Mouse (Mus musculus): ENCODE results near the gene Slc6a1. TPM values are rescaled to one million over a fixed set of nuclear protein-coding genes. Genes with fewer than 3 reads are reported as not detected.
"Not testable (repeated sequence)": the region's sequence is repeated elsewhere in the genome, so short reads cannot be mapped to it uniquely, and the experiment has no call there.

Gene Slc6a1
- polyA plus RNA-seq, 1 experiment from 2014 or later = not detected

DNA sequence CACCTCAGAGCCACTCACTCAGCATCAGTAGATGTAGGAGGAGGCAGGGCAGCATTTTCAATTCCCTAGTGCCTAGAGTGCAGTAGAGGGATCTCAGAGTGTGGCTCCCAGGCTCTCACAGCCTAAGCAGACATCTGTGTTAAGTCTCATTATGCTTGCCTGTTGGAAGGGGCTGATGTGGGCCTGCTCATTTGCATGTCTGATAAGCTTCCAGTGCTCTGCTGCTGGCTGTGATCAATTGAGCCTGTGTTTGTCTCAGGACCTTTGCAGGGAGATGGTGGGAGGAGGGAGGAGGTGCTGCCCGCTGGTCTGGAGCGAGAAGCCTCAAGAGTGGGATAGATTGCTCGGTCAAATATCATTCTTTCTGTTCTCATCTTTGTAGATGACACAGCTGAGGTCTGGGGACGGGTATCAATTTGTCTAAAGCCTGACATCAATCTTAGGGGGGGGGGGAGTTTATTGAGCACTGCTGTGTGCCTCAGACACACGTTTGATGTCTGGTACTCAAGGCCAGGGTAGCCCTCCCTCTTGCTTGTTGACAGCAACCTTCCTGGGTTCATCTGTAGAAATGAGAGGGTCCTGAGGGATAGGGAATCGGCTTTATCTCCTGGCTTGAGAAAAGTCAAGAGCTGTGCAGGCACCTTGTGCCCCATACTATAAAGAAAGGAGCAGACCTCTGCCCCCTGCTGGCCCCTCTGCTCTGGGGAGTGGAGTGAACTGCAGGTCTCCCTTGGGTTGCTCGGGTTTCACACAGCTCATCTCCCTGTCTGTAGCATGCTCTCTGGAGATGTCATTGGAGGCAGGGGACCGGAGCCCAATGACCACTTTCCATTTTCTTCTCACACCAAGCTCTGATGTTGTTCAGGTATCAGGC lies 47.4 kb downstream of the Slc6a1 start:
- 42% methylated on average over 8 of the region's 8 CpGs for WGBS
- Histone ChIP-seq H3K9ac (replicated peaks) (no peak overlapping the region), H3K4me3 (replicated peaks) (no peak overlapping the region), H3K4me2 (no peak overlapping the region), H3K36me3 (no peaks in the 10 kb centered on the region), H3K27ac (no peak overlapping the region), H3K27me3 (peaks cover 27% of the 10 kb centered on the region), H3K4me1 (replicated peaks) (no peaks in the 10 kb centered on the region), H3K9me3 (no peaks in the 10 kb centered on the region)
- no peak for ATAC-seq (ENCODE audit: insufficient number of reproducible peaks, insufficient read depth, low FRiP score, low TSS enrichment, low read depth)

DNA sequence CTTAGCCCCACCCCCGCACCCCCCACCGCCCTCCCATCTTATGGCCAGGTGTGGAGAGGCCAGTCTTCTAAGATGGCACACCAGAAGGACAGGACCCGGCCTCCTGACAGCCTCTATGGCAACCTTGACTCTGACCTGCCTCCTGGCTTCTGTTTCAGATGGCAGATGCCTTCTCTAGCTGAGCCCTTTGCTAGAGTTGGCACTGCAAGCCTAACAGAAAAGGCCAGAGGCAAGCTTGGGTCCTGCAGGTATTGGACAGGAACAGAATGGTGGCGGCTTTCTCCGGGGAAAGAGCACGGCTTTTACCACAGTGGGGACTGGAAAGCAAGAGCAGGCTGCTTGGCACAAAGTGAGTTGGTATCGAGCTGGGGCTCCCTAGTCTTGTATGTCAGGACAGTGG lies 49.5 kb downstream of the Slc6a1 start:
- no peak overlapping the region for H3K27ac ChIP-seq
- H3K27me3 ChIP-seq = peaks cover 31% of the 10 kb centered on the region
- H3K36me3 ChIP-seq = no peaks in the 10 kb centered on the region
- no peak overlapping the region for H3K4me2 ChIP-seq
- no peaks in the 10 kb centered on the region for H3K9me3 ChIP-seq
- no peak overlapping the region for H3K4me3 ChIP-seq (replicated peaks)
- no peak overlapping the region for H3K9ac ChIP-seq (replicated peaks)
- 90% methylated on average over 7 of the region's 7 CpGs for WGBS
- no peak for ATAC-seq (ENCODE audit: insufficient number of reproducible peaks, insufficient read depth, low FRiP score, low TSS enrichment, low read depth)
- peaks cover 16% of the 10 kb centered on the region for H3K4me1 ChIP-seq (replicated peaks)

DNA sequence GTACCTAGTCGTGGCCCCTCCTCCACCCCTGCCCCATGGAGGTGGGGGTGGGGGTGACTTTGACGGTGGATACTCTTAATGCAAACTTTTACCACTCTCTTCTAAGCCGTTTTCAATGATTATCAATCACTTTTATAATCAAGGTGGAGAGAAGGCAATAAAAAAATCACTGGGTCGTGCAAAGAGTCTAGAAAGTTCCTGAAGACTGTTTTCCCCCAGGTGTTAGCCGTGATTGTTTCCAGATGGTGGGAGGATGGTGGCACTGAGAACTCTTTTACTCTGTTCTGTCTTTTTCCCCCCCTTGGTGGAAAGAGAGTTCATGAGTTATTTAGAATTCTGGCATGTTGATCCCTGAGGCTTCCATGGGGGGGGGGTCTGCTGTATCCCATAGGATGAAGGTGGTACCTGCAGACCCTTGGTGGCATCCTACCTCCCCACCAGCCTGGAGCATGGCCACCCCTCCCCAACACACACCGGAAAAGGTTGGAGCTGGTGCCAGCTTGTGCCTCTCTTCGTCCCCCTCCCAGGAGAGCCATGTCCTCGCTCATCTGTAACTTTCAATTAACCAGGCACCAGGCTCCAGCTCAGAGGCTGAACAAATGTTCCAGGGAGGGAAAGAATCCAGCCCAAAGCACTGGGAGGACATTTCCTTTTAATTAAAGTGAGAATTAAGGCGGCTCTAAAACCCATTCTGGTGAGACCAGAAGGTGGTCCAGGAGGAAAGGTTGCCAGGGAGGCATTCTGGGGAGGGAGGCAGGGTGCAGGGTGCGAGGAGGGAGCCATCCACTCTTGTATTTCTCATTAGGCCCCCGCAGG lies 53.9 kb downstream of the Slc6a1 start:
- H3K36me3 ChIP-seq = no peaks in the 10 kb centered on the region
- peaks cover 20% of the 10 kb centered on the region for H3K4me1 ChIP-seq (replicated peaks)
- no peak; the same call in 1 of the 2 replicates for ATAC-seq (ENCODE audit: insufficient number of reproducible peaks, insufficient read depth, low FRiP score, low TSS enrichment, low read depth)
- H3K27ac ChIP-seq = 0 out of 2 replicates have a peak overlapping the region, but pooled peaks have one; percentile 20
- H3K27me3 ChIP-seq = peaks cover 58% of the 10 kb centered on the region
- 17% methylated on average over 11 of the region's 11 CpGs for WGBS
- H3K4me2 ChIP-seq = peak overlapping the region; percentile 16
- H3K9ac ChIP-seq (replicated peaks) = no peak overlapping the region
- H3K4me3 ChIP-seq (replicated peaks) = no peak overlapping the region
- H3K9me3 ChIP-seq = no peaks in the 10 kb centered on the region

GRCm38 (mm10) chr6:114336944-114337215 lies 54.4 kb downstream of the Slc6a1 start:
- ATAC-seq (ENCODE audit: insufficient number of reproducible peaks, insufficient read depth, low FRiP score, low TSS enrichment, low read depth) = no peak
- no peak overlapping the region for H3K9ac ChIP-seq (replicated peaks)
- H3K27ac ChIP-seq = 0 out of 2 replicates have a peak overlapping the region, but pooled peaks have one; percentile 20
- WGBS = 32% methylated on average over 1 of the region's 1 CpGs
- peaks cover 53% of the 10 kb centered on the region for H3K27me3 ChIP-seq
- no peaks in the 10 kb centered on the region for H3K9me3 ChIP-seq
- no peaks in the 10 kb centered on the region for H3K36me3 ChIP-seq
- H3K4me1 ChIP-seq (replicated peaks) = peaks cover 20% of the 10 kb centered on the region
- H3K4me2 ChIP-seq = no peak overlapping the region
- H3K4me3 ChIP-seq (replicated peaks) = no peak overlapping the region

DNA sequence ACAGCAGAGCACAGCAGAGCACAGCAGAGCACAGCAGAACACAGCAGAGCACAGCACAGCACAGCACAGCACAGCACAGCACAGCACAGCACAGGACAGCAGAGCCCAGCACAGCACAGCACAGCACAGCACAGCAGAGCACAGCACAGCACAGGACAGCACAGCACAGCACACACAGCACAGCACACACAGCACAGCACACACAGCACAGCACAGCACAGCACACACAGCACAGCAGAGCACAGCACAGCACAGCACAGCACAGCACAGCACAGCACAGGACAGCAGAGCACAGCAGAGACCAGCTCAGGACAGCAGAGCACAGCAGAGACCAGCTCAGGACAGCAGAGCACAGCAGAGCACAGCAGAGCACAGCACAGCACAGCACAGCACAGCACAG lies 58.9 kb downstream of the Slc6a1 start:
- not testable (repeated sequence) for ATAC-seq (ENCODE audit: insufficient number of reproducible peaks, insufficient read depth, low FRiP score, low TSS enrichment, low read depth)

GRCm38 (mm10) chr6:114343740-114344139 lies 61.3 kb downstream of the Slc6a1 start:
- H3K4me2 ChIP-seq = no peak overlapping the region
- no peak overlapping the region for H3K27ac ChIP-seq
- H3K4me3 ChIP-seq (replicated peaks) = no peak overlapping the region
- no peaks in the 10 kb centered on the region for H3K36me3 ChIP-seq
- H3K9me3 ChIP-seq = no peaks in the 10 kb centered on the region
- no peak overlapping the region for H3K9ac ChIP-seq (replicated peaks)
- WGBS = 19% methylated on average over 3 of the region's 3 CpGs
- H3K4me1 ChIP-seq (replicated peaks) = no peaks in the 10 kb centered on the region
- H3K27me3 ChIP-seq = peaks cover 60% of the 10 kb centered on the region
- no peak for ATAC-seq (ENCODE audit: insufficient number of reproducible peaks, insufficient read depth, low FRiP score, low TSS enrichment, low read depth)

More for the DNA sequence above, 58.9 kb downstream of the Slc6a1 start:
- not testable (repeated sequence) for H3K4me2 ChIP-seq; H3K4me3 ChIP-seq (replicated peaks); H3K36me3 ChIP-seq; H3K9me3 ChIP-seq; H3K9ac ChIP-seq (replicated peaks); H3K27ac ChIP-seq
- peaks cover 60% of the 10 kb centered on the region for H3K27me3 ChIP-seq
- peaks cover 10% of the 10 kb centered on the region for H3K4me1 ChIP-seq (replicated peaks)

DNA sequence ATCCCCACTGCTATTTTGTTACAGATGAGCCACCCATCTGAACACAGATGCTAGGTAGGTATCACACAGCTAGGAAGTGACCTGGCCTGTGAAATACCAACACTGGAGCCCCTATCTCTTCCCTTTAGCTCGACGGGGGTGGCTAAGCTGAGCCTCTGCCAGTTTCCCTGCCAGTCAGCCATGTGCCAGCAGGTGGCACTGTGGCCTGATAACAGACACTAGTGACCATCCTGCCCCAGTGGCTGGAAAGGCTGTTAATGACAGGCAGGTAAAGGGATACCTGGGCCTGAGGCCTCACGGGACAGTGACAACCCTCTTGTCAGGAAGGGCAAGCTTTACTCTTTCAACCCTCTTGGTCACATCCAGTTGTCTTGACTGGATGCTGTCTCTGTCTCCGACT lies 62.7 kb downstream of the Slc6a1 start:
- WGBS = 39% methylated on average over 4 of the region's 4 CpGs
- Histone ChIP-seq H3K4me3 (replicated peaks) (no peak overlapping the region), H3K9me3 (no peaks in the 10 kb centered on the region), H3K4me2 (no peak overlapping the region), H3K36me3 (no peaks in the 10 kb centered on the region), H3K9ac (replicated peaks) (no peak overlapping the region), H3K27me3 (peaks cover 56% of the 10 kb centered on the region), H3K4me1 (replicated peaks) (no peaks in the 10 kb centered on the region), H3K27ac (no peak overlapping the region)
- ATAC-seq (ENCODE audit: insufficient number of reproducible peaks, insufficient read depth, low FRiP score, low TSS enrichment, low read depth) = no peak

DNA sequence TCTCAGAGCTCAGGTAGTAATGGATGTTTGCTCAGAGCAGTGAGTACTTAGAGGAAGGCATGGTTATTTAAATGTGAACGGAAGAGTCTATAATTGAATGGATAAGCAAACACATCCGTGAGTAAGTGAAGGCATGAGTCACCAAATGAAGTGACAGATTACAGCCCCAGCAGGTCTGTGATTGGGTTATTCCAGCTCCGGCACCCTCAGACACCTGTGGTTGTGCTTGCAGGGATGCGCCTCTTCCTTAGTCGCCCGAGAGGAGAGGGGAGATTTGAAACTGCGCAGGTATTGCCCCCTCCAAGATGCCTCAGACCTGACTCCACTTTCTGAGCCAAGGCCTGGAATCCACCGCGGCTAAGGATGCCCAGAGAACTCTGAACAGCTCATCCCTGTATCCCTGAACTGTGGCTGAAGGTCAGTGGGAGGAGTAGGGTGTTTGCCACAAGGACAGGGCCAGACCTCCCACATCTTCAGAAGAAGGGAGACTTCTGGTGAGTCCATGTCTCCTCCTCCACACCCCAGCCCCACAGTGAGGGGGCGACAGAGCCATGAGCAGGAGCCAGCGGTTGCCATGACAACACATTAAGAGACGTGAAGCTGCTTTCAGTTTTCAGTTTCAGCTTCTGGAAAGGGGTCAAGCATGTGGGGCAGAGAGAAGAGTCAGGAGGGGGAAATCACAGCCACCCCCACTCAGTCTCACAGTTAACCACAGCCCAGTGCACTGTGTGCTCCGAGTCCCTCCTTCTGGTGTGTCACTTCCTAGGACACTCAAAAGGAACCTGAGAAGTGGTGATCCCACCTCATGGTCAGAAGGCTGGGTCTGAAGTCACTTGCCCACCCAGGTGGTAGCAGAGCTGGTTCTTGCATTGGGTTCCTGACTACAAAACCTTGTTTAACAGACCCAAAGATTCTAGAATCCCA lies 65.7 kb downstream of the Slc6a1 start:
- Histone ChIP-seq H3K4me1 (replicated peaks) (no peaks in the 10 kb centered on the region), H3K27ac (no peak overlapping the region), H3K4me2 (no peak overlapping the region), H3K36me3 (no peaks in the 10 kb centered on the region), H3K4me3 (replicated peaks) (no peak overlapping the region), H3K9me3 (no peaks in the 10 kb centered on the region), H3K27me3 (peaks cover 47% of the 10 kb centered on the region), H3K9ac (replicated peaks) (no peak overlapping the region)
- ATAC-seq (ENCODE audit: insufficient number of reproducible peaks, insufficient read depth, low FRiP score, low TSS enrichment, low read depth) = no peak
- WGBS = 55% methylated on average over 13 of the region's 13 CpGs

DNA sequence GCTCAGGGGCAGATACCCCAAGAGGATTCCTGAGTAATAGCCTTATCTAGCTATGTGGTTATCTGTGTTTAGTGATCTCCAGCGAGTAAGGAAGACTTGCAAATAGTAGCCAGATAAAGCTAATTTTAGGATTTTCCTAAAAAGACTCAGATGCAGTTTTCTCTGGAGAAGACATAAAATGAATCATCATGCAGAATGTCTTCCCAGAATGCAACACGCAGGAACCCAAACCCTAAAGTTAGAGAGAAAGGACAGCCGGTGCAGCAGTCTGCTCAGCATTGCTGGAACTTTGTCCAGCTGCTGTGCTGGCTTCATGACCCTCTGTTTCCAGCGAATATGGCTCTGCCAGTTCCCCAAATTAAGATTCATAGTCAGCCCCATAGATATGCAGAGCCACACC lies 72.2 kb downstream of the Slc6a1 start:
- Histone ChIP-seq H3K4me1 (replicated peaks) (no peaks in the 10 kb centered on the region), H3K27me3 (no peaks in the 10 kb centered on the region), H3K9ac (replicated peaks) (no peak overlapping the region), H3K4me3 (replicated peaks) (no peak overlapping the region), H3K36me3 (no peaks in the 10 kb centered on the region), H3K27ac (no peak overlapping the region), H3K4me2 (no peak overlapping the region), H3K9me3 (no peaks in the 10 kb centered on the region)
- 76% methylated on average over 4 of the region's 4 CpGs for WGBS
- no peak for ATAC-seq (ENCODE audit: insufficient number of reproducible peaks, insufficient read depth, low FRiP score, low TSS enrichment, low read depth)

DNA sequence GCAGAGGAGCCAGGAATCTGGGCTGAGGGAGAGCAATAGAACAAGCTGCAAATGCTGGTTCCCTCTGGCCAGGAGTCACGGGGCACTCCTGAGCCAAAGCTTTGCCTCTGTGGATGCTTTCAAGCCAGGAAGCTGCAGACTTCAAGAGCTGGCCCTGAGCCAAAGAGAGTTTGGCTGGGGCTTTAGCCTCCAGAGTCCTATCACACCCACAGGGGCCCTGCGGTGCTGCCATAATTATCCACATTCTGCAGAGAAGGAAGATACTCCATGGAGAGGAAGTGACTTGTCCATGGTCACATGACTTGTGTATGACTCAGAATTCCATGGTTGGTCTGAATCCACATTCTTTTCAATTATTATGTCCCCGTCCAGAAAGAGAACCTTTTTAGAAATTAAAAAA lies 75.7 kb downstream of the Slc6a1 start:
- 76% methylated on average over 3 of the region's 3 CpGs for WGBS
- Histone ChIP-seq H3K4me2 (no peak overlapping the region), H3K27me3 (no peaks in the 10 kb centered on the region), H3K27ac (no peak overlapping the region), H3K36me3 (no peaks in the 10 kb centered on the region), H3K4me1 (replicated peaks) (no peaks in the 10 kb centered on the region), H3K4me3 (replicated peaks) (no peak overlapping the region), H3K9me3 (no peaks in the 10 kb centered on the region), H3K9ac (replicated peaks) (no peak overlapping the region)
- ATAC-seq (ENCODE audit: insufficient number of reproducible peaks, insufficient read depth, low FRiP score, low TSS enrichment, low read depth) = no peak

DNA sequence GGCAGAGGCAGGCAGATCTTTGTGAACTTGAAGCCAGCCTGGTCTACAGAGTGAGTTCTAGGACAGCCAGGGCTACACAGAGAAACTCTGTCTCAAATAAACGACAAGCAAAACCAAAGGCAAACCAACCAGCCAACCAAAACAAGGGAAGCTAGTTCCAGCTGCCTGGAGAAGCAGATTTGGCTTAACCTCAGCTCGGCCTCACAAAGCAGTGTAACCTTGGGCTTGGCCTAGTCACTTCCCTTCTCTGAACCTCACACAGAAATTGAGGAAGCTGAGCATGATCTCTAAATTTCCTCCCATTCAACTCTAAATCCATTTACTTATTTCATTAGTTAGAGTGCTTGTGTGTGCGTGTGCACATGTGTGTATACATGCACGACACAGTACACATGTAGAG lies 79.9 kb downstream of the Slc6a1 start:
- H3K27ac ChIP-seq = no peak overlapping the region
- H3K4me3 ChIP-seq (replicated peaks) = no peak overlapping the region
- no peak for ATAC-seq (ENCODE audit: insufficient number of reproducible peaks, insufficient read depth, low FRiP score, low TSS enrichment, low read depth)
- H3K36me3 ChIP-seq = no peaks in the 10 kb centered on the region
- H3K4me2 ChIP-seq = no peak overlapping the region
- H3K9me3 ChIP-seq = no peaks in the 10 kb centered on the region
- no peak overlapping the region for H3K9ac ChIP-seq (replicated peaks)
- H3K27me3 ChIP-seq = no peaks in the 10 kb centered on the region; the same call in 1 of the 2 replicates
- no peaks in the 10 kb centered on the region for H3K4me1 ChIP-seq (replicated peaks)
- WGBS = 79% methylated on average over 4 of the region's 4 CpGs
